Mouse (Mus musculus) embryonic facial prominence, embryonic 10.5 days (tissue): ENCODE results near the gene Ezh2. TPM values are rescaled to one million over a fixed set of nuclear protein-coding genes. Genes with fewer than 3 reads are reported as not detected.
A peak's percentile ranks its signal among the peaks of the same experiment; 100 is the strongest.
"Not testable (repeated sequence)": the region's sequence is repeated elsewhere in the genome, so short reads cannot be mapped to it uniquely, and the experiment has no call there.

Experiments
- DNase-seq: peaks from one replicate; pipeline ENCODE4 v3.0.0-alpha.2; 2017; ENCODE audit warnings: low spot score
- H3K27ac ChIP-seq: fragments of 300-500 bp; sonication (generic); replicated peaks from 2 replicates; pipeline ENCODE4 v1.5.1; 2016; ENCODE audit warnings: mild to moderate bottlenecking
- H3K27me3 ChIP-seq: fragments of 300-500 bp; sonication (generic); replicated peaks from 2 replicates; pipeline ENCODE4 v1.6.1; 2016; ENCODE audit warnings: low read depth, mild to moderate bottlenecking; ENCODE audit not compliant: poor library complexity, severe bottlenecking
- H3K36me3 ChIP-seq: fragments of 300-500 bp; sonication (generic); replicated peaks from 2 replicates; pipeline ENCODE4 v1.6.1; 2016; ENCODE audit warnings: mild to moderate bottlenecking, moderate library complexity
- H3K4me1 ChIP-seq: fragments of 300-500 bp; sonication (generic); 2 replicates; pipeline ENCODE4 v1.6.1; 2016
- H3K4me3 ChIP-seq: fragments of 300-500 bp; sonication (generic); 2 replicates; pipeline ENCODE4 v1.5.1; 2016; ENCODE audit warnings: mild to moderate bottlenecking, moderate library complexity
- H3K9me3 ChIP-seq: fragments of 300-500 bp; sonication (generic); 2 replicates; pipeline ENCODE4 v1.6.1; 2016; ENCODE audit warnings: mild to moderate bottlenecking
- WGBS: fragments of 180-500 bp; shearing (Covaris S2); methylation state at CpG from one replicate; pipeline ENCODE4 v1.1.7; 2016; 5-methylcytosine and 5-hydroxymethylcytosine counted together
- polyA plus RNA-seq: library from polyadenylated mRNA; unstranded; fragments of >200 nt; fragmentation: Nextera tagmentation; extraction: Ambion mirVana; gene quantifications from 2 replicates; pipeline ENCODE4 v1.2.1, GENCODE M21; 2016

The Ezh2 gene
- polyA plus RNA-seq, 1 experiment from 2014 or later, result 174 TPM

DNA sequence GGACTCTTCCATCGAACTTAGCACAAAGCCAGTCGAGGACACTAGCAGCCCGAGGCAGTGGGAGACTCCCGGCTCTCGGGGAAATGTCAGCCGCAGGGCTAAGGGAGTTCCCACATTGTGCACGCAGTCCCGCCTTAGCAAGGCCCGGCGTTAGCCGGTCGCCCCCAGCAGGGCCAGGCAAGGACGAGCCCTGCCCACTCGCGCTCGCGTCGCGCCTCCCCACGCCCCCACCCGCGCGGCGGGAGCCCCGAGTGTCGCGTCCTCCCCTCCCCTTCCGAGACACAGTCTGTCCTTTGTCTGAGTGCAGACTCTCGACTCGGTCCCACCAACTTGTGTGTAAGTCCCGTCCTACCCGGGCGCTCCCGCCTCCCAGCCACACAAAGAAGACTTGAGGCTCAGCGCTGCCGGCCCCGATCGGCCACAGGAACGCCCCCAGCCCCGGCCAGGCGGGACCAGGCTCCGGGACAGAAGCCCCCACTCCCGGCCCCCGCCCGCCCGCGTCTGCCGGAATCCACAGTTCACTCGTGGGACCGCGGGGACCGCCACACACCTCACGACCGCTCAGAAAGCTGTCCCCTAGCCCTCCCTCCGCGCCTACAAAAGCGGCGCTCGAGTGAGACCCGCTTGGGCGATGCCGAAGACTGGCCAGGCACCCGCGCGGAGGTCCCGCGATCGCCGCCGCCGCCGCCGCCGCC, 853 bp downstream of the Ezh2 start:
- Histone ChIP-seq H3K27me3 (no peaks in the 10 kb centered on the region), H3K36me3 (no peaks in the 10 kb centered on the region), H3K4me1 (peaks cover 34% of the 10 kb centered on the region), H3K9me3 (no peaks in the 10 kb centered on the region), H3K27ac (peak overlapping the region; percentile 100), H3K4me3 (peak overlapping the region; percentile 89)
- WGBS, result under 1% methylated on average over 74 of the region's 74 CpGs
- peak; percentile 85 for DNase-seq

DNA sequence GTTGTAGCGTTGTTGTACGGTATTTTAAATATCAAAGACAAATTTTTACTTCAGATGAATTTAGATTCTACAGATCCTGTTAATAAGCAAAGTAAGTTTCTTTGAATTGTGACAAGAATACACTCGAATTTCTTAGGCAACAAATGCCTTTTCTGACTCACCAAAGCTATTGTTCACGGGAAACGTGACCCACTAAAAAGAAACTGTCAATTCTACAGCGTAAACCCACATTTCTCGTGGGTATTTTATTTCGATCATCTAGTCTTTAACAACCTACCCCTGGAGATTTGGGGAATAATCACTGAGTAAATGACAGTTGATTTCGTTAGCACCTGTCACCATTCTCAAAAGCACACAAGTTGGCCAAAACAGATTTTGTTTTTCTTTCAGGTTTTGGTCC, 1.6 kb downstream of the Ezh2 start:
- Histone ChIP-seq H3K9me3 (no peaks in the 10 kb centered on the region), H3K4me1 (peaks cover 41% of the 10 kb centered on the region), H3K4me3 (peak overlapping the region; percentile 89), H3K27ac (peak overlapping the region; percentile 100), H3K27me3 (no peaks in the 10 kb centered on the region), H3K36me3 (no peaks in the 10 kb centered on the region)
- WGBS, result 23% methylated on average over 9 of the region's 9 CpGs
- no peak for DNase-seq

DNA sequence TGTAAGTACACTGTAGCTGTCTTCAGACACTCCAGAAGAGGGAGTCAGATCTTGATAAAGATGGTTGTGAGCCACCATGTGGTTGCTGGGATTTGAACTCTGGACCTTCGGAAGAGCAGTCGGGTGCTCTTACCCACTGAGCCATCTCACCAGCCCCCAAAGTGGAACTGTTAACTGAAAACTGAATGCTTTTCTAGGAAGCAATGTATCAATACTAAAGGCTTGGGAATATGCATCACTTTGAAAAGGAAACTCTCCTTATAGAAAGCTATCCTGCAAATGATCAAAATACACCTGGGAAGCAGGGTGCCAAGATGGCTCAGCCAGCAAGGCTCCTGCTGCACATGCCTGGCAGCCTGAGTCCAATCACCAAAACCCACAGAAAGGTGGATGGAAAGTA, 7.8 kb downstream of the Ezh2 start:
- H3K27me3 ChIP-seq, H3K9me3 ChIP-seq, H3K27ac ChIP-seq, H3K4me3 ChIP-seq, DNase-seq: not testable (repeated sequence)
- Histone ChIP-seq H3K36me3 (peaks cover 31% of the 10 kb centered on the region), H3K4me1 (peaks cover 33% of the 10 kb centered on the region)
- 92% methylated on average over 2 of the region's 2 CpGs for WGBS

DNA sequence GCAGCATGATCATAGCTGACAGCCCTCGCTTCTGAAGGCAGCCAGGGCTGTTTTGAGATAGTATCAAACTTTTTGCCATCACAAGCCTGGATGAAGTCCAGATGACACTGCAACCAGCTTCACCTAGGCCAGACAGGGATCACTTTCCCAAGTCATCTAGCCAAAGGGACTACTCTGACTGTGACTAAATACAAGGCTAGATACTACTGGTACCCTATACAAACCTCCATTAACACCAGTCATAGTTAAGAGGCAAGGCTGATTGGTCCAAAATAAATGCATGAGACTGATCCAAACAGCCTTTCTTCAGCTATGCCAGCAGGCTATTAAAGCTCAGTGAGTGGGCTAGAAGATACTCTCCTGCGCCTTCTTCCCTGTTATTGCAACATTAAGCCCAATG, 22.3 kb downstream of the Ezh2 start:
- Histone ChIP-seq H3K27ac (no peak overlapping the region), H3K4me1 (no peaks in the 10 kb centered on the region), H3K9me3 (no peaks in the 10 kb centered on the region), H3K36me3 (peaks cover 88% of the 10 kb centered on the region), H3K27me3 (no peaks in the 10 kb centered on the region), H3K4me3 (no peak overlapping the region)
- 90% methylated on average over 2 of the region's 2 CpGs for WGBS
- no peak for DNase-seq

DNA sequence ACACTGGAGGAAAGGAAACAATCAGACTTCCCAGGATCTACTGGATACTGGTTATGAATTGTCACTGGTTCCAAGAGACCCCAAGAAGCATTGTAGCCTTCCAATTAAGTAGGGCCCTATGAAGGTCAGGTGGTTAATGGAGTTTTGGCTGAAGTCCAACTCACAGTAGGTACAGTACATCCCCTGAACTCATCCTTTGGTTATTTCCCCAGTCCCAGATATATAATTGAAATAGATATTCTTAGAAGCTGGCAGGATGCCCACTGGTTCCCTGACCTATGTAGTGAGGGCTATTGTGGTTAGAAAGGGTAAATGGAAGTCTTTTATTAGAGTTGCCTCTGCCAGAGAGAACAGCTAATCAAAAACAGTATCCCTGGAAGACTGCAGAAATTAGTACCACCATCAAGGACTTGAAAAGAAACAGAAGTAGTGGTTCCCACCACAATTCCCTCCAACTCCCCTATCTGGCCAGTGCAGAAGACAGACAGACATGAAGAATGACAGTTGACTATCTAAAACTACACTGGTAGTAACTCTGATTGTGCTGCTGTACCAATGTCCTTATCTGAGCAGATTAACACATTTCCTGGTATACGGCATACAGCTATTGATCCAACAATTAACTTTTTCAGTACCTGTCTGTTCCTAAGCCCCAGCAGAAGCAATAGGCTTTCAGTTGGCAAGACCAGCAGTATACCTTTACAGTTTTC, 29.7 kb downstream of the Ezh2 start:
- no peaks in the 10 kb centered on the region for H3K27me3 ChIP-seq
- DNase-seq, result no peak
- H3K9me3 ChIP-seq, result no peaks in the 10 kb centered on the region
- no peak overlapping the region for H3K27ac ChIP-seq
- H3K4me3 ChIP-seq, result no peak overlapping the region
- H3K36me3 ChIP-seq, result peaks cover 97% of the 10 kb centered on the region
- no peaks in the 10 kb centered on the region for H3K4me1 ChIP-seq
- WGBS, result 93% methylated on average over 1 of the region's 1 CpGs

DNA sequence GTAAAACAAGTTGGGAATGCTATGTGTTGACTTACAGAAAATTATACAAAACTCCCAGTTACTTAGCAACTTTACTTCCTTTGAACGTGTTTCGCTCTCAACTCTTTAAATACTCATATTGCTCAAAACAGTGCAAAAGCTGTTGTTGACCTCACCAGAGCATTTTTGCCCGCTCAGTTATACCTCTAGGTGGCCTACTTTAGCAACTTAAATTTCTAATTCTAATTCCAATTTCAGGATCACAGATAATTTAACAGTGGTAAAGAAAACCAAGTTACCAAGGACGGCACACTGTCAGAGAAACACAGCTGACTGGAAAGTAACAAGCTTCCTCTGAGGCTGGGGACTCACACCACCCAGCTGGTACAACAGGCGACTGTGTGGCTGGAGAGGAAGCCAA, 33.7 kb downstream of the Ezh2 start:
- Histone ChIP-seq H3K27me3 (no peaks in the 10 kb centered on the region), H3K9me3 (no peaks in the 10 kb centered on the region), H3K4me3 (no peak overlapping the region), H3K27ac (no peak overlapping the region), H3K4me1 (no peaks in the 10 kb centered on the region), H3K36me3 (peaks cover 99% of the 10 kb centered on the region)
- 89% methylated on average over 5 of the region's 5 CpGs for WGBS
- no peak for DNase-seq

DNA sequence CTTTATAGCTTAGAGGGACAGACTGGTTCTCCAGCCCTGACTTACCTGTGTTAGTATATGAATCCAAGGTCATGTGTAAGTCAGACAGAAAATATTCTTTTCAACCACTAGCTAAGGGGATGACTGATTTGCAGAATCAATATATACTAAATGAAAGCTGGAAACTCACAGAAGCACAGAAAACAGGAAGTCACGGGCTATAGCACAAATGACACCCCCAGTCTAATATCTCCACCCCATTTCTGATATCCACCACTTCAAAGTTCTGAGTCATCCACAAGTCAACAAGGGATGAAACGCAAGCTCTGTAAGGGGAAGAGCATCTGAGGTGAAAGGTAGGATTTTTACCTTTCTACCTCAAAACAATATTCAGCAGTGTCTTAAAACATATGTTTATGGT, 34.3 kb downstream of the Ezh2 start:
- no peaks in the 10 kb centered on the region for H3K4me1 ChIP-seq
- no peak overlapping the region for H3K27ac ChIP-seq
- DNase-seq, result no peak
- no peak overlapping the region for H3K4me3 ChIP-seq
- peaks cover 99% of the 10 kb centered on the region for H3K36me3 ChIP-seq
- H3K9me3 ChIP-seq, result no peaks in the 10 kb centered on the region
- WGBS, result 93% methylated on average over 2 of the region's 2 CpGs
- no peaks in the 10 kb centered on the region for H3K27me3 ChIP-seq

DNA sequence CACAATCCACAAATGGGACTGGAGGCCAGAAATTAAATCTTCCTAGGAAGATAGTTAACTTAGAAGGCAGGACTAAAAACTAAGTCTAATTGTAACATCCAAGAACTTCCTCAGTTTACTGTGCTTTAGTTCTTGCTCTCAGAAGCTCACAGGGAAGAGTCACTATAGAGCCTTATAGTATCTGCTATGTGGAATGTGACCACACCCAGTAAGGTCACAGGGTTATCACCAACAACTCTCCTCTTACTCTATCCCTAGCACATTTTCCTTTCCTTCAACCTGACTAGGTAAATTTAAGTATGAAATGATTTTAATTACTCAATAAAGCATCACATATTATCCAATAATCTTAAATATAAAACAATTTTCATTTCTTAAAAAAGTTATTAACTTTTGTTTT, 34.7 kb downstream of the Ezh2 start:
- no peak for DNase-seq
- Histone ChIP-seq H3K27ac (no peak overlapping the region), H3K4me3 (no peak overlapping the region), H3K4me1 (no peaks in the 10 kb centered on the region), H3K9me3 (no peaks in the 10 kb centered on the region), H3K27me3 (no peaks in the 10 kb centered on the region), H3K36me3 (peaks cover 99% of the 10 kb centered on the region)

DNA sequence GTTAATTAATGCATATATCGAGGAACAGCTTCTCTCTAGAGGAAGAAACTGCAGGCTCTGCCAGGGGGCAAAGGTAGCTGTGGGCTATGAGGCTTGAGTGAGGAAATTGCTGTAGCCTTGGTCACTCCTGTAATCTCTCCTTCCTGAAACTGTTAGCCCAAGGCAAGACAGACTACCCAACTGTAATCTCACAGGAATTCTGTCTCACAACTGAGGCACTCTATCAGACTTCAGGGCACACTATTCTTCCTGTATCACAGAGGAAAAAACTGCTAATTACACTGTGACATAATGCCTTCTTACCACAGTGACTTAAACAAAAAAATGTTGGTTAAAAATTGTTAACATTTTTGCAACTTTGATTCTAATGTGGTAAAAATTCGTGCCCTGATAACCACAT, 35.9 kb downstream of the Ezh2 start:
- 93% methylated on average over 2 of the region's 2 CpGs for WGBS
- Histone ChIP-seq H3K27me3 (no peaks in the 10 kb centered on the region), H3K4me3 (no peak overlapping the region), H3K27ac (no peak overlapping the region), H3K9me3 (no peaks in the 10 kb centered on the region), H3K36me3 (peaks cover 99% of the 10 kb centered on the region), H3K4me1 (no peaks in the 10 kb centered on the region)
- no peak for DNase-seq

DNA sequence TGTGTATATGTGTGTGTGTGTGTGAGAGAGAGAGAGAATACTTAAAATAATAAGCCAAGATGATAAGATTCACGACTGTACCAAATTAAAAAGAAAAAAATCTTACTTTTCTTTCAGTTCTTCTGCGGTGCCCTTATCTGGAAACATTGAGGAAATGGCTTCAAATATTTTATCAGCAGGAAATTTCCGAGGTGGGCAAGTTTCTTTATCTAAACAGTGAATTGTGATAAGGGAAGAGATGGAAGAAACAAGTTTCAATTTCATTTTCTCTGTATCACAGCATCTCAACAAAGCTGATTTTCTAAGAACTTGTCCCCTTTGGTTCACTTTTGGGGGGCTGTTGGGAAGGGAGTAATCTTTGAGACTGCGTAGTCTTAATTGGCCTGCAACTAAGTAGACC, 42.9 kb downstream of the Ezh2 start:
- Histone ChIP-seq H3K27ac (no peak overlapping the region), H3K36me3 (peaks cover 100% of the 10 kb centered on the region), H3K9me3 (no peaks in the 10 kb centered on the region), H3K4me3 (no peak overlapping the region), H3K4me1 (no peaks in the 10 kb centered on the region), H3K27me3 (no peaks in the 10 kb centered on the region)
- DNase-seq, result no peak
- 93% methylated on average over 4 of the region's 4 CpGs for WGBS

DNA sequence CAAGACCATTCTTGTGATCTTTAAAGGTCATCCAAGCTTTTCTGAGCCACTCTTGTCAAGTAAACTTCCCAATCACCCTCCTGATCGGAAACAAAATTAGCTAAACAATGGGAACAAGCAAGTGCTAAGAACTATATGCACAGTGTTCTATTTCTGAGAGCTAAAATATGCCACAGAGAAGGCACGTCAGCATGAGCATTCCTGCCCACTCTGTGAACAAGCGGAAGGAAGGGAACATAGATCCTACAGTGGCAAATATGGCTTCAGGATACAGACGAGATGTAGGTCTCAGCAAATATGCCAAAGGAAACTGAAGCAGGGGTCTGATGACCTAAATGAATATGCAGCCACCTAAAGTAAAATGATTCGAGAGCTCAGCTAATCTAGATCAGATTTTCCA, 59.8 kb downstream of the Ezh2 start:
- Histone ChIP-seq H3K36me3 (peaks cover 81% of the 10 kb centered on the region), H3K27ac (no peak overlapping the region), H3K27me3 (no peaks in the 10 kb centered on the region), H3K4me1 (no peaks in the 10 kb centered on the region), H3K4me3 (no peak overlapping the region), H3K9me3 (no peaks in the 10 kb centered on the region)
- DNase-seq, result no peak
- 92% methylated on average over 5 of the region's 5 CpGs for WGBS

DNA sequence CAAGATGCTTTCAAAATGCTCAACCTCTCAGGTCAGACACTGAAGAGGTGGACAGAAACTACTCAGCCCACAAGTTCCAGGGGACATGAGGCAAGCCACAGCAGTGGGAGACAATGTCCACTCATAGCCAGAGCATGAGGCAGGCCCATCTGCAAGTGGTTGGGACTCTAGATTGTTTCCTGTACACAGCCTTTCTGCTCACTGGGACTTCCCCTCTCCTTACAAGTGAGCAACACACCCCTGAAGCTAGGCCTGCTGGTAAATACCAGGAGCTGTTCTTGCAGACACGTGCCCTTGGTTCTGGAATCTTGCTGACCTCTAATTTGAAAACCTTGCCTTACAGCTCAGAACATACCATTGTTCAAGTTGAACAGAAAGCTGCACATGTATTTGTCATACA, 62.6 kb downstream of the Ezh2 start:
- H3K36me3 ChIP-seq, result peaks cover 96% of the 10 kb centered on the region
- no peak overlapping the region for H3K4me3 ChIP-seq
- H3K27me3 ChIP-seq, result no peaks in the 10 kb centered on the region
- no peaks in the 10 kb centered on the region for H3K4me1 ChIP-seq
- H3K27ac ChIP-seq, result no peak overlapping the region
- WGBS, result 77% methylated on average over 1 of the region's 1 CpGs
- DNase-seq, result no peak
- H3K9me3 ChIP-seq, result no peaks in the 10 kb centered on the region

DNA sequence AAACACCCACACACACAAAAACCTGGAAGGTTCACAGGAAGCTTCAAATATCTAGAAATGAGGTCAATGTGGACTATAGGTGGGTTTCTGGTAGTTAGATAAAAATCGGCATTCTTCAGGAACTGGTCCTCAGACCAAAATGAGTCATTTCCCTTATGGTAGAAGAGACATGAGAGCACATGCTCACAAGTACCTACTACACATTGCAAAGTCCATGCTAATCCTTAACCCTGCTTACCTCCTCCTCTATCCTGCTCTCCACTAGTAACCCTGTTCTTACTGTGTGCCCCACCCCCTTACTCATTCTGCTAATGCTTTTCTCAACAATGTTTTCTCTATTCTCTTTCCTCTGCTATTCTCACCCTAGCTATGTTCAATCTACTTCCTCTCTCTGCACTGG, 67.5 kb downstream of the Ezh2 start:
- DNase-seq, result no peak
- H3K27ac ChIP-seq, result no peak overlapping the region
- no peaks in the 10 kb centered on the region for H3K4me1 ChIP-seq
- H3K9me3 ChIP-seq, result no peaks in the 10 kb centered on the region
- H3K36me3 ChIP-seq, result peaks cover 100% of the 10 kb centered on the region
- no peak overlapping the region for H3K4me3 ChIP-seq
- H3K27me3 ChIP-seq, result no peaks in the 10 kb centered on the region
- 91% methylated on average over 1 of the region's 1 CpGs for WGBS
